Mouse (Mus musculus): Measurements from ENCODE around the gene Mon2. TPM values are rescaled to one million over a fixed set of nuclear protein-coding genes. Genes with fewer than 3 reads are reported as not detected.

Mon2 gene
- polyA plus RNA-seq, 1 experiment from 2014 or later = 17.9 TPM

- Histone ChIP-seq H3K9ac (ENCODE audit: low read depth, low read length) (no peak overlapping the region), H3K4me2 (no peak overlapping the region), H3K36me3 (ENCODE audit: control insufficient read depth, insufficient read depth, low read length) (peaks cover 21% of the 10 kb centered on the region), H3K27ac (ENCODE audit: low read depth, low read length) (no peak overlapping the region), H3K27me3 (replicated peaks; ENCODE audit: control insufficient read depth, insufficient read depth, low read length) (no peaks in the 10 kb centered on the region), H3K4me3 (ENCODE audit: low read depth, low read length) (no peak overlapping the region), H3K4me1 (replicated peaks; ENCODE audit: control insufficient read depth, insufficient read depth, low read length) (no peaks in the 10 kb centered on the region), H3K9me3 (ENCODE audit: control insufficient read depth, low read length) (no peaks in the 10 kb centered on the region)
- WGBS = 91% methylated on average over 1 of the region's 1 CpGs
- ATAC-seq (replicated peaks; ENCODE audit: low FRiP score) = no peak
- no peak for DNase-seq (ENCODE audit: low spot score)
Measured at GRCm38 (mm10) chr10:123011421-123011820, 64.9 kb downstream of the Mon2 start.

GRCm38 (mm10) chr10:123005237-123006185, 70.8 kb downstream of the Mon2 start:
- no peak overlapping the region for H3K4me2 ChIP-seq
- no peaks in the 10 kb centered on the region for H3K9me3 ChIP-seq (ENCODE audit: control insufficient read depth, low read length)
- H3K27ac ChIP-seq (ENCODE audit: low read depth, low read length) = no peak overlapping the region
- 89% methylated on average over 20 of the region's 20 CpGs for whole genome bisulfite sequencing
- ATAC-seq (replicated peaks; ENCODE audit: low FRiP score) (0 out of 2 replicates have a peak, but pooled peaks have one; percentile 50), DNase-seq (ENCODE audit: low spot score) (no peak)
- peaks cover 11% of the 10 kb centered on the region; the same call in 1 of the 2 replicates for H3K36me3 ChIP-seq (ENCODE audit: control insufficient read depth, insufficient read depth, low read length)
- no peak overlapping the region for H3K9ac ChIP-seq (ENCODE audit: low read depth, low read length)
- no peaks in the 10 kb centered on the region for H3K4me1 ChIP-seq (replicated peaks; ENCODE audit: control insufficient read depth, insufficient read depth, low read length)
- H3K27me3 ChIP-seq (replicated peaks; ENCODE audit: control insufficient read depth, insufficient read depth, low read length) = no peaks in the 10 kb centered on the region
- H3K4me3 ChIP-seq (ENCODE audit: low read depth, low read length) = no peak overlapping the region

GRCm38 (mm10) chr10:123004475-123005236, 71.6 kb downstream of the Mon2 start:
- peaks cover 9% of the 10 kb centered on the region; the same call in 1 of the 2 replicates for H3K36me3 ChIP-seq (ENCODE audit: control insufficient read depth, insufficient read depth, low read length)
- no peaks in the 10 kb centered on the region for H3K4me1 ChIP-seq (replicated peaks; ENCODE audit: control insufficient read depth, insufficient read depth, low read length)

GRCm38 (mm10) chr10:123001985-123002384, 74.3 kb downstream of the Mon2 start:
- H3K36me3 ChIP-seq (ENCODE audit: control insufficient read depth, insufficient read depth, low read length) = peaks cover 15% of the 10 kb centered on the region; the same call in 1 of the 2 replicates

More at GRCm38 (mm10) chr10:123004475-123005236, 71.6 kb downstream of the Mon2 start:
- Histone ChIP-seq H3K9me3 (ENCODE audit: control insufficient read depth, low read length) (no peaks in the 10 kb centered on the region), H3K4me2 (no peak overlapping the region), H3K27me3 (replicated peaks; ENCODE audit: control insufficient read depth, insufficient read depth, low read length) (no peaks in the 10 kb centered on the region), H3K4me3 (ENCODE audit: low read depth, low read length) (no peak overlapping the region), H3K27ac (ENCODE audit: low read depth, low read length) (no peak overlapping the region), H3K9ac (ENCODE audit: low read depth, low read length) (no peak overlapping the region)
- DNase-seq (ENCODE audit: low spot score) (no peak), ATAC-seq (replicated peaks; ENCODE audit: low FRiP score) (peak; percentile 44)
- WGBS = 80% methylated on average over 15 of the region's 15 CpGs

GRCm38 (mm10) chr10:123001363-123001762, 74.9 kb downstream of the Mon2 start:
- Histone ChIP-seq H3K4me2 (no peak overlapping the region), H3K4me1 (replicated peaks; ENCODE audit: control insufficient read depth, insufficient read depth, low read length) (no peaks in the 10 kb centered on the region), H3K9ac (ENCODE audit: low read depth, low read length) (no peak overlapping the region), H3K36me3 (ENCODE audit: control insufficient read depth, insufficient read depth, low read length) (peaks cover 18% of the 10 kb centered on the region; the same call in 1 of the 2 replicates), H3K27me3 (replicated peaks; ENCODE audit: control insufficient read depth, insufficient read depth, low read length) (no peaks in the 10 kb centered on the region), H3K27ac (ENCODE audit: low read depth, low read length) (no peak overlapping the region), H3K4me3 (ENCODE audit: low read depth, low read length) (no peak overlapping the region), H3K9me3 (ENCODE audit: control insufficient read depth, low read length) (no peaks in the 10 kb centered on the region)
- DNase-seq (ENCODE audit: low spot score) (no peak), ATAC-seq (replicated peaks; ENCODE audit: low FRiP score) (no peak)
- 76% methylated on average over 3 of the region's 3 CpGs for WGBS

More at GRCm38 (mm10) chr10:123001985-123002384, 74.3 kb downstream of the Mon2 start:
- Histone ChIP-seq H3K27me3 (replicated peaks; ENCODE audit: control insufficient read depth, insufficient read depth, low read length) (no peaks in the 10 kb centered on the region), H3K9me3 (ENCODE audit: control insufficient read depth, low read length) (no peaks in the 10 kb centered on the region), H3K4me2 (no peak overlapping the region), H3K27ac (ENCODE audit: low read depth, low read length) (no peak overlapping the region), H3K4me3 (ENCODE audit: low read depth, low read length) (no peak overlapping the region), H3K9ac (ENCODE audit: low read depth, low read length) (no peak overlapping the region), H3K4me1 (replicated peaks; ENCODE audit: control insufficient read depth, insufficient read depth, low read length) (no peaks in the 10 kb centered on the region)
- ATAC-seq (replicated peaks; ENCODE audit: low FRiP score) (no peak), DNase-seq (ENCODE audit: low spot score) (no peak)
- 83% methylated on average over 1 of the region's 1 CpGs for WGBS

GRCm38 (mm10) chr10:122999356-122999755, 76.9 kb downstream of the Mon2 start:
- Histone ChIP-seq H3K9ac (ENCODE audit: low read depth, low read length) (no peak overlapping the region), H3K4me1 (replicated peaks; ENCODE audit: control insufficient read depth, insufficient read depth, low read length) (no peaks in the 10 kb centered on the region), H3K27me3 (replicated peaks; ENCODE audit: control insufficient read depth, insufficient read depth, low read length) (no peaks in the 10 kb centered on the region), H3K4me2 (no peak overlapping the region), H3K9me3 (ENCODE audit: control insufficient read depth, low read length) (no peaks in the 10 kb centered on the region), H3K36me3 (ENCODE audit: control insufficient read depth, insufficient read depth, low read length) (peaks cover 20% of the 10 kb centered on the region; the same call in 1 of the 2 replicates), H3K27ac (ENCODE audit: low read depth, low read length) (no peak overlapping the region), H3K4me3 (ENCODE audit: low read depth, low read length) (no peak overlapping the region)
- ATAC-seq (replicated peaks; ENCODE audit: low FRiP score) (no peak), DNase-seq (ENCODE audit: low spot score) (no peak)
- 86% methylated on average over 6 of the region's 6 CpGs for WGBS

GRCm38 (mm10) chr10:122997852-122998251, 78.5 kb downstream of the Mon2 start:
- H3K27ac ChIP-seq (ENCODE audit: low read depth, low read length) = no peak overlapping the region
- H3K4me2 ChIP-seq = no peak overlapping the region
- peaks cover 21% of the 10 kb centered on the region; the same call in 1 of the 2 replicates for H3K36me3 ChIP-seq (ENCODE audit: control insufficient read depth, insufficient read depth, low read length)
- WGBS = 92% methylated on average over 2 of the region's 2 CpGs
- DNase-seq (ENCODE audit: low spot score) (no peak), ATAC-seq (replicated peaks; ENCODE audit: low FRiP score) (no peak)
- H3K27me3 ChIP-seq (replicated peaks; ENCODE audit: control insufficient read depth, insufficient read depth, low read length) = no peaks in the 10 kb centered on the region
- H3K9ac ChIP-seq (ENCODE audit: low read depth, low read length) = no peak overlapping the region
- no peaks in the 10 kb centered on the region for H3K9me3 ChIP-seq (ENCODE audit: control insufficient read depth, low read length)
- no peaks in the 10 kb centered on the region for H3K4me1 ChIP-seq (replicated peaks; ENCODE audit: control insufficient read depth, insufficient read depth, low read length)
- no peak overlapping the region for H3K4me3 ChIP-seq (ENCODE audit: low read depth, low read length)

- Histone ChIP-seq H3K9ac (ENCODE audit: low read depth, low read length) (no peak overlapping the region), H3K4me2 (no peak overlapping the region), H3K4me1 (replicated peaks; ENCODE audit: control insufficient read depth, insufficient read depth, low read length) (no peaks in the 10 kb centered on the region), H3K4me3 (ENCODE audit: low read depth, low read length) (no peak overlapping the region), H3K9me3 (ENCODE audit: control insufficient read depth, low read length) (no peaks in the 10 kb centered on the region), H3K27ac (ENCODE audit: low read depth, low read length) (no peak overlapping the region), H3K36me3 (ENCODE audit: control insufficient read depth, insufficient read depth, low read length) (peaks cover 17% of the 10 kb centered on the region; the same call in 1 of the 2 replicates), H3K27me3 (replicated peaks; ENCODE audit: control insufficient read depth, insufficient read depth, low read length) (no peaks in the 10 kb centered on the region)
- 89% methylated on average over 17 of the region's 17 CpGs for WGBS
- ATAC-seq (replicated peaks; ENCODE audit: low FRiP score) (no peak), DNase-seq (ENCODE audit: low spot score) (no peak)
Measured at GRCm38 (mm10) chr10:122994402-122995107, 81.8 kb downstream of the Mon2 start.

Data from liver, embryonic 11.5 days (tissue).